Mouse (Mus musculus) midbrain, embryonic 12.5 days (tissue): ENCODE measurements around the gene Lcn5. TPM values are rescaled to one million over a fixed set of nuclear protein-coding genes. Genes with fewer than 3 reads are reported as not detected.

Source experiments
- ATAC-seq: fragments of 200-750 bp; cut with Nextera tagmentation; 2 replicates; pipeline ENCODE4 v1.8.0; 2017; ENCODE audit warnings: low read depth, moderate TSS enrichment, moderate library complexity; ENCODE audit not compliant: low FRiP score
- H3K27ac ChIP-seq: fragments of 300-500 bp; sonication (generic); replicated peaks from 2 replicates; pipeline ENCODE4 v1.5.1; 2016; ENCODE audit warnings: mild to moderate bottlenecking
- H3K27me3 ChIP-seq: fragments of 300-500 bp; sonication (generic); 2 replicates; pipeline ENCODE4 v1.6.1; 2016; ENCODE audit warnings: mild to moderate bottlenecking
- H3K36me3 ChIP-seq: fragments of 300-500 bp; sonication (generic); 2 replicates; pipeline ENCODE4 v1.6.1; 2016
- H3K4me1 ChIP-seq: fragments of 300-500 bp; sonication (generic); 2 replicates; pipeline ENCODE4 v1.6.1; 2016
- H3K4me2 ChIP-seq: fragments of 300-500 bp; sonication (generic); replicated peaks from 2 replicates; pipeline ENCODE4 v1.6.1; 2016; ENCODE audit warnings: mild to moderate bottlenecking, moderate library complexity
- H3K4me3 ChIP-seq: fragments of 300-500 bp; sonication (generic); 2 replicates; pipeline ENCODE4 v1.5.1; 2016; ENCODE audit warnings: mild to moderate bottlenecking
- H3K9ac ChIP-seq: fragments of 300-500 bp; sonication (generic); replicated peaks from 2 replicates; pipeline ENCODE4 v1.6.1; 2016; ENCODE audit warnings: mild to moderate bottlenecking, moderate library complexity
- H3K9me3 ChIP-seq: fragments of 300-500 bp; sonication (generic); 2 replicates; pipeline ENCODE4 v1.6.1; 2016; ENCODE audit warnings: mild to moderate bottlenecking
- WGBS: fragments of 180-500 bp; shearing (Covaris S2); methylation state at CpG from one replicate; pipeline ENCODE4 v1.1.7; 2016; 5-methylcytosine and 5-hydroxymethylcytosine counted together
- polyA plus RNA-seq: library from polyadenylated mRNA; unstranded; fragments of >200 nt; fragmentation: Nextera tagmentation; extraction: Ambion mirVana; gene quantifications from 2 replicates; pipeline ENCODE4 v1.2.1, GENCODE M21; 2016

Lcn5 gene
- polyA plus RNA-seq, 1 experiment from 2014 or later = not detected

- Histone ChIP-seq H3K36me3 (no peaks in the 10 kb centered on the region), H3K4me2 (no peak overlapping the region), H3K4me3 (no peak overlapping the region), H3K27ac (no peak overlapping the region), H3K4me1 (no peaks in the 10 kb centered on the region), H3K9me3 (no peaks in the 10 kb centered on the region), H3K27me3 (no peaks in the 10 kb centered on the region), H3K9ac (no peak overlapping the region)
- 18% methylated on average over 6 of the region's 6 CpGs for WGBS
- no peak for ATAC-seq
These were observed 17.9 kb upstream of the Lcn5 start for GRCm38 (mm10) chr2:25639890-25640289.

GRCm38 (mm10) chr2:25652902-25653301, 4.8 kb upstream of the Lcn5 start, which contains the start of gene Lcn8:
Gene Lcn8 (plus strand): TSS chr2:25653120.
- no peaks in the 10 kb centered on the region for H3K4me1 ChIP-seq
- no peak within 1 kb of the TSS for H3K4me2 ChIP-seq
- no peaks in the 10 kb centered on the region for H3K9me3 ChIP-seq
- H3K9ac ChIP-seq = no peak within 1 kb of the TSS
- ATAC-seq = no peak
- no peaks in the 10 kb centered on the region; the same call in none of the 2 replicates for H3K27me3 ChIP-seq
- WGBS = 77% methylated on average over 2 of the region's 2 CpGs
- H3K4me3 ChIP-seq = no peak within 1 kb of the TSS
- H3K27ac ChIP-seq = no peak within 1 kb of the TSS
- H3K36me3 ChIP-seq = no peaks in the 10 kb centered on the region

GRCm38 (mm10) chr2:25654502-25654901, 3.2 kb upstream of the Lcn5 start:
- H3K4me1 ChIP-seq = no peaks in the 10 kb centered on the region
- H3K9me3 ChIP-seq = no peaks in the 10 kb centered on the region
- H3K27me3 ChIP-seq = no peaks in the 10 kb centered on the region; the same call in none of the 2 replicates
- WGBS = 75% methylated on average over 1 of the region's 1 CpGs
- no peak overlapping the region for H3K4me3 ChIP-seq
- H3K4me2 ChIP-seq = no peak overlapping the region
- H3K36me3 ChIP-seq = no peaks in the 10 kb centered on the region
- H3K9ac ChIP-seq = no peak overlapping the region
- no peak for ATAC-seq
- no peak overlapping the region for H3K27ac ChIP-seq

GRCm38 (mm10) chr2:25656691-25657090, 1.1 kb upstream of the Lcn5 start:
- ATAC-seq = no peak
- Histone ChIP-seq H3K4me3 (no peak overlapping the region), H3K27ac (no peak overlapping the region), H3K9ac (no peak overlapping the region), H3K4me1 (no peaks in the 10 kb centered on the region), H3K4me2 (no peak overlapping the region), H3K27me3 (no peaks in the 10 kb centered on the region; the same call in none of the 2 replicates), H3K9me3 (no peaks in the 10 kb centered on the region), H3K36me3 (no peaks in the 10 kb centered on the region)
- WGBS = 81% methylated on average over 4 of the region's 4 CpGs

- H3K4me3 ChIP-seq = no peak overlapping the region
- no peak overlapping the region for H3K4me2 ChIP-seq
- WGBS = 89% methylated on average over 4 of the region's 4 CpGs
- no peak overlapping the region for H3K27ac ChIP-seq
- no peak overlapping the region for H3K9ac ChIP-seq
- no peak for ATAC-seq
- no peaks in the 10 kb centered on the region; the same call in none of the 2 replicates for H3K27me3 ChIP-seq
- H3K4me1 ChIP-seq = no peaks in the 10 kb centered on the region
- H3K9me3 ChIP-seq = no peaks in the 10 kb centered on the region
- H3K36me3 ChIP-seq = no peaks in the 10 kb centered on the region
These were observed 506 bp upstream of the Lcn5 start for GRCm38 (mm10) chr2:25657246-25657645.

GRCm38 (mm10) chr2:25660279-25660678, 2.5 kb downstream of the Lcn5 start:
- H3K36me3 ChIP-seq = no peaks in the 10 kb centered on the region
- no peak overlapping the region for H3K4me3 ChIP-seq
- no peaks in the 10 kb centered on the region for H3K9me3 ChIP-seq
- WGBS = 93% methylated on average over 8 of the region's 8 CpGs
- H3K27me3 ChIP-seq = no peaks in the 10 kb centered on the region; the same call in 1 of the 2 replicates
- no peak overlapping the region for H3K4me2 ChIP-seq
- no peak overlapping the region for H3K27ac ChIP-seq
- no peak overlapping the region for H3K9ac ChIP-seq
- ATAC-seq = no peak
- H3K4me1 ChIP-seq = no peaks in the 10 kb centered on the region

- H3K4me3 ChIP-seq = no peak overlapping the region
- no peaks in the 10 kb centered on the region for H3K36me3 ChIP-seq
- no peak for ATAC-seq
- H3K4me1 ChIP-seq = no peaks in the 10 kb centered on the region
- 80% methylated on average over 6 of the region's 6 CpGs for WGBS
- no peak overlapping the region for H3K27ac ChIP-seq
- no peaks in the 10 kb centered on the region for H3K27me3 ChIP-seq
- no peak overlapping the region for H3K4me2 ChIP-seq
- H3K9ac ChIP-seq = no peak overlapping the region
- H3K9me3 ChIP-seq = no peaks in the 10 kb centered on the region
These were observed 3.7 kb downstream of the Lcn5 start for GRCm38 (mm10) chr2:25661245-25661970.

- no peak overlapping the region for H3K4me2 ChIP-seq
- H3K4me3 ChIP-seq = no peak overlapping the region
- H3K4me1 ChIP-seq = no peaks in the 10 kb centered on the region
- H3K9me3 ChIP-seq = no peaks in the 10 kb centered on the region
- H3K9ac ChIP-seq = no peak overlapping the region
- ATAC-seq = no peak
- no peak overlapping the region for H3K27ac ChIP-seq
- no peaks in the 10 kb centered on the region for H3K36me3 ChIP-seq
- 74% methylated on average over 1 of the region's 1 CpGs for WGBS
- H3K27me3 ChIP-seq = no peaks in the 10 kb centered on the region
These were observed 5.8 kb downstream of the Lcn5 start for GRCm38 (mm10) chr2:25663511-25663910.

GRCm38 (mm10) chr2:25664125-25664524, 6.4 kb downstream of the Lcn5 start:
- H3K4me3 ChIP-seq = no peak overlapping the region
- H3K27ac ChIP-seq = no peak overlapping the region
- no peaks in the 10 kb centered on the region for H3K4me1 ChIP-seq
- H3K27me3 ChIP-seq = no peaks in the 10 kb centered on the region
- H3K9ac ChIP-seq = no peak overlapping the region
- no peaks in the 10 kb centered on the region for H3K9me3 ChIP-seq
- H3K36me3 ChIP-seq = no peaks in the 10 kb centered on the region
- ATAC-seq = no peak
- 90% methylated on average over 5 of the region's 5 CpGs for WGBS
- H3K4me2 ChIP-seq = no peak overlapping the region

GRCm38 (mm10) chr2:25666516-25666915, 8.8 kb downstream of the Lcn5 start:
- Histone ChIP-seq H3K9ac (no peak overlapping the region), H3K27me3 (no peaks in the 10 kb centered on the region), H3K4me1 (no peaks in the 10 kb centered on the region), H3K9me3 (no peaks in the 10 kb centered on the region), H3K27ac (no peak overlapping the region), H3K4me2 (no peak overlapping the region), H3K36me3 (no peaks in the 10 kb centered on the region), H3K4me3 (no peak overlapping the region)
- no peak for ATAC-seq
- WGBS = 68% methylated on average over 1 of the region's 1 CpGs

- no peak within 1 kb of the TSS for H3K4me2 ChIP-seq
- H3K4me3 ChIP-seq = no peak within 1 kb of the TSS
- H3K9ac ChIP-seq = no peak within 1 kb of the TSS
- H3K9me3 ChIP-seq = no peaks in the 10 kb centered on the region
- no peaks in the 10 kb centered on the region for H3K27me3 ChIP-seq
- H3K36me3 ChIP-seq = no peaks in the 10 kb centered on the region
- no peak within 1 kb of the TSS for H3K27ac ChIP-seq
- 89% methylated on average over 3 of the region's 3 CpGs for WGBS
- no peaks in the 10 kb centered on the region for H3K4me1 ChIP-seq
- no peak for ATAC-seq
These were observed 18.7 kb downstream of the Lcn5 start, which contains the start of gene Lcn6 for GRCm38 (mm10) chr2:25676486-25676885. Gene Lcn6 (plus strand): TSS chr2:25676786.

- H3K27ac ChIP-seq = no peak overlapping the region
- H3K4me1 ChIP-seq = no peaks in the 10 kb centered on the region
- H3K9me3 ChIP-seq = no peaks in the 10 kb centered on the region
- no peaks in the 10 kb centered on the region for H3K27me3 ChIP-seq
- no peak overlapping the region for H3K4me2 ChIP-seq
- 90% methylated on average over 6 of the region's 6 CpGs for WGBS
- no peak overlapping the region for H3K4me3 ChIP-seq
- no peaks in the 10 kb centered on the region for H3K36me3 ChIP-seq
- H3K9ac ChIP-seq = no peak overlapping the region
- no peak for ATAC-seq
These were observed 21.8 kb downstream of the Lcn5 start for GRCm38 (mm10) chr2:25679559-25679958.

GRCm38 (mm10) chr2:25682426-25682825, 24.7 kb downstream of the Lcn5 start, which contains the start of gene Lcn10:
Gene Lcn10 (plus strand): TSS chr2:25682726.
- no peaks in the 10 kb centered on the region for H3K9me3 ChIP-seq
- H3K36me3 ChIP-seq = no peaks in the 10 kb centered on the region
- no peak for ATAC-seq
- no peak within 1 kb of the TSS for H3K4me2 ChIP-seq
- H3K4me3 ChIP-seq = no peak within 1 kb of the TSS
- 66% methylated on average over 2 of the region's 2 CpGs for WGBS
- H3K27ac ChIP-seq = no peak within 1 kb of the TSS
- H3K4me1 ChIP-seq = no peaks in the 10 kb centered on the region
- H3K27me3 ChIP-seq = no peaks in the 10 kb centered on the region
- H3K9ac ChIP-seq = no peak within 1 kb of the TSS
